Mouse (Mus musculus): Measurements from ENCODE around the gene Stambp. TPM values are rescaled to one million over a fixed set of nuclear protein-coding genes. Genes with fewer than 3 reads are reported as not detected.
A peak's percentile ranks its signal among the peaks of the same experiment; 100 is the strongest.

Stambp gene
- polyA plus RNA-seq, 1 experiment from 2014 or later, result 18.4 TPM

- Histone ChIP-seq H3K9me3 (ENCODE audit: control insufficient read depth, low read length) (no peaks in the 10 kb centered on the region), H3K9ac (ENCODE audit: low read length) (no peak overlapping the region), H3K4me1 (ENCODE audit: control insufficient read depth, insufficient read depth, low read length) (no peaks in the 10 kb centered on the region), H3K36me3 (ENCODE audit: control insufficient read depth, insufficient read depth, low read length) (no peaks in the 10 kb centered on the region), H3K4me3 (ENCODE audit: low read depth, low read length) (no peak overlapping the region), H3K27ac (replicated peaks; ENCODE audit: low read depth, low read length) (no peak overlapping the region), H3K4me2 (ENCODE audit: low read depth, severe bottlenecking) (no peak overlapping the region), H3K27me3 (ENCODE audit: control insufficient read depth, insufficient read depth, low read length) (no peaks in the 10 kb centered on the region)
- WGBS, result 81% methylated on average over 3 of the region's 3 CpGs
- DNase-seq (ENCODE audit: low spot score) (no peak), ATAC-seq (ENCODE audit: insufficient number of reproducible peaks, low FRiP score, low TSS enrichment, low read depth) (no peak)
These were observed 26.8 kb downstream of the Stambp start for GRCm38 (mm10) chr6:83545778-83546177.

- Histone ChIP-seq H3K4me1 (ENCODE audit: control insufficient read depth, insufficient read depth, low read length) (no peaks in the 10 kb centered on the region), H3K27ac (replicated peaks; ENCODE audit: low read depth, low read length) (no peak overlapping the region), H3K4me2 (ENCODE audit: low read depth, severe bottlenecking) (no peak overlapping the region), H3K9me3 (ENCODE audit: control insufficient read depth, low read length) (no peaks in the 10 kb centered on the region), H3K27me3 (ENCODE audit: control insufficient read depth, insufficient read depth, low read length) (no peaks in the 10 kb centered on the region), H3K36me3 (ENCODE audit: control insufficient read depth, insufficient read depth, low read length) (no peaks in the 10 kb centered on the region), H3K4me3 (ENCODE audit: low read depth, low read length) (no peak overlapping the region), H3K9ac (ENCODE audit: low read length) (no peak overlapping the region)
- WGBS, result 85% methylated on average over 11 of the region's 11 CpGs
- ATAC-seq (ENCODE audit: insufficient number of reproducible peaks, low FRiP score, low TSS enrichment, low read depth), result no peak
- DNase-seq (ENCODE audit: low spot score), result no peak
These were observed 30.6 kb downstream of the Stambp start for GRCm38 (mm10) chr6:83541756-83542456.

- WGBS, result 42% methylated on average over 4 of the region's 4 CpGs
- no peaks in the 10 kb centered on the region for H3K9me3 ChIP-seq (ENCODE audit: control insufficient read depth, low read length)
- H3K27ac ChIP-seq (replicated peaks; ENCODE audit: low read depth, low read length), result no peak overlapping the region
- H3K36me3 ChIP-seq (ENCODE audit: control insufficient read depth, insufficient read depth, low read length), result no peaks in the 10 kb centered on the region
- H3K27me3 ChIP-seq (ENCODE audit: control insufficient read depth, insufficient read depth, low read length), result no peaks in the 10 kb centered on the region
- ATAC-seq (ENCODE audit: insufficient number of reproducible peaks, low FRiP score, low TSS enrichment, low read depth) (no peak), DNase-seq (ENCODE audit: low spot score) (no peak)
- no peak overlapping the region for H3K4me2 ChIP-seq (ENCODE audit: low read depth, severe bottlenecking)
- H3K9ac ChIP-seq (ENCODE audit: low read length), result no peak overlapping the region
- no peak overlapping the region for H3K4me3 ChIP-seq (ENCODE audit: low read depth, low read length)
- no peaks in the 10 kb centered on the region for H3K4me1 ChIP-seq (ENCODE audit: control insufficient read depth, insufficient read depth, low read length)
These were observed 32.5 kb downstream of the Stambp start for GRCm38 (mm10) chr6:83540017-83540416.

- WGBS, result 52% methylated on average over 6 of the region's 6 CpGs
- H3K4me2 ChIP-seq (ENCODE audit: low read depth, severe bottlenecking), result no peak overlapping the region
These were observed 35.8 kb downstream of the Stambp start for GRCm38 (mm10) chr6:83536795-83537059.

GRCm38 (mm10) chr6:83536028-83536794, 36.3 kb downstream of the Stambp start, which contains the start of gene Actg2:
TSS of gene Actg2 (minus strand) at chr6:83536265.
- 71% methylated on average over 12 of the region's 12 CpGs for WGBS
- no peak within 1 kb of the TSS for H3K4me2 ChIP-seq (ENCODE audit: low read depth, severe bottlenecking)
- H3K9me3 ChIP-seq (ENCODE audit: control insufficient read depth, low read length), result no peaks in the 10 kb centered on the region
- no peaks in the 10 kb centered on the region for H3K27me3 ChIP-seq (ENCODE audit: control insufficient read depth, insufficient read depth, low read length)
- H3K27ac ChIP-seq (replicated peaks; ENCODE audit: low read depth, low read length), result 0 out of 2 replicates have a peak within 1 kb of the TSS, but pooled peaks have one; percentile 24
- no peak within 1 kb of the TSS for H3K4me3 ChIP-seq (ENCODE audit: low read depth, low read length)
- DNase-seq (ENCODE audit: low spot score), result peak; percentile 23
- H3K4me1 ChIP-seq (ENCODE audit: control insufficient read depth, insufficient read depth, low read length), result no peaks in the 10 kb centered on the region
- H3K36me3 ChIP-seq (ENCODE audit: control insufficient read depth, insufficient read depth, low read length), result no peaks in the 10 kb centered on the region
- ATAC-seq (ENCODE audit: insufficient number of reproducible peaks, low FRiP score, low TSS enrichment, low read depth), result no peak
- H3K9ac ChIP-seq (ENCODE audit: low read length), result no peak within 1 kb of the TSS

More at GRCm38 (mm10) chr6:83536795-83537059, 35.8 kb downstream of the Stambp start:
- Histone ChIP-seq H3K27me3 (ENCODE audit: control insufficient read depth, insufficient read depth, low read length) (no peaks in the 10 kb centered on the region), H3K9me3 (ENCODE audit: control insufficient read depth, low read length) (no peaks in the 10 kb centered on the region), H3K36me3 (ENCODE audit: control insufficient read depth, insufficient read depth, low read length) (no peaks in the 10 kb centered on the region), H3K9ac (ENCODE audit: low read length) (no peak overlapping the region), H3K4me1 (ENCODE audit: control insufficient read depth, insufficient read depth, low read length) (no peaks in the 10 kb centered on the region), H3K27ac (replicated peaks; ENCODE audit: low read depth, low read length) (0 out of 2 replicates have a peak overlapping the region, but pooled peaks have one; percentile 24), H3K4me3 (ENCODE audit: low read depth, low read length) (no peak overlapping the region)
- ATAC-seq (ENCODE audit: insufficient number of reproducible peaks, low FRiP score, low TSS enrichment, low read depth) (no peak), DNase-seq (ENCODE audit: low spot score) (no peak)

- no peak overlapping the region for H3K9ac ChIP-seq (ENCODE audit: low read length)
- no peak overlapping the region for H3K4me2 ChIP-seq (ENCODE audit: low read depth, severe bottlenecking)
- H3K27me3 ChIP-seq (ENCODE audit: control insufficient read depth, insufficient read depth, low read length), result no peaks in the 10 kb centered on the region
- H3K36me3 ChIP-seq (ENCODE audit: control insufficient read depth, insufficient read depth, low read length), result no peaks in the 10 kb centered on the region
- no peak overlapping the region for H3K4me3 ChIP-seq (ENCODE audit: low read depth, low read length)
- no peak for DNase-seq (ENCODE audit: low spot score)
- ATAC-seq (ENCODE audit: insufficient number of reproducible peaks, low FRiP score, low TSS enrichment, low read depth), result no peak
- no peaks in the 10 kb centered on the region for H3K9me3 ChIP-seq (ENCODE audit: control insufficient read depth, low read length)
- 68% methylated on average over 2 of the region's 2 CpGs for WGBS
- no peaks in the 10 kb centered on the region for H3K4me1 ChIP-seq (ENCODE audit: control insufficient read depth, insufficient read depth, low read length)
- H3K27ac ChIP-seq (replicated peaks; ENCODE audit: low read depth, low read length), result no peak overlapping the region
These were observed 39.9 kb downstream of the Stambp start for GRCm38 (mm10) chr6:83532608-83533007.

GRCm38 (mm10) chr6:83523194-83523593, 49.3 kb downstream of the Stambp start:
- H3K4me3 ChIP-seq (ENCODE audit: low read depth, low read length), result no peak overlapping the region
- no peak overlapping the region for H3K4me2 ChIP-seq (ENCODE audit: low read depth, severe bottlenecking)
- H3K27me3 ChIP-seq (ENCODE audit: control insufficient read depth, insufficient read depth, low read length), result no peaks in the 10 kb centered on the region
- ATAC-seq (ENCODE audit: insufficient number of reproducible peaks, low FRiP score, low TSS enrichment, low read depth), result no peak
- 43% methylated on average over 6 of the region's 6 CpGs for WGBS
- no peak overlapping the region; the same call in 1 of the 2 replicates for H3K9ac ChIP-seq (ENCODE audit: low read length)
- H3K4me1 ChIP-seq (ENCODE audit: control insufficient read depth, insufficient read depth, low read length), result no peaks in the 10 kb centered on the region
- no peaks in the 10 kb centered on the region for H3K36me3 ChIP-seq (ENCODE audit: control insufficient read depth, insufficient read depth, low read length)
- H3K27ac ChIP-seq (replicated peaks; ENCODE audit: low read depth, low read length), result no peak overlapping the region
- no peaks in the 10 kb centered on the region for H3K9me3 ChIP-seq (ENCODE audit: control insufficient read depth, low read length)
- no peak for DNase-seq (ENCODE audit: low spot score)

GRCm38 (mm10) chr6:83521784-83522183, 50.7 kb downstream of the Stambp start:
- H3K27ac ChIP-seq (replicated peaks; ENCODE audit: low read depth, low read length), result no peak overlapping the region
- no peak for DNase-seq (ENCODE audit: low spot score)
- 76% methylated on average over 6 of the region's 6 CpGs for WGBS

More at GRCm38 (mm10) chr6:83521784-83522183, 50.7 kb downstream of the Stambp start:
- no peaks in the 10 kb centered on the region for H3K4me1 ChIP-seq (ENCODE audit: control insufficient read depth, insufficient read depth, low read length)
- no peaks in the 10 kb centered on the region for H3K36me3 ChIP-seq (ENCODE audit: control insufficient read depth, insufficient read depth, low read length)
- H3K9ac ChIP-seq (ENCODE audit: low read length), result no peak overlapping the region
- H3K4me3 ChIP-seq (ENCODE audit: low read depth, low read length), result no peak overlapping the region
- H3K27me3 ChIP-seq (ENCODE audit: control insufficient read depth, insufficient read depth, low read length), result no peaks in the 10 kb centered on the region
- ATAC-seq (ENCODE audit: insufficient number of reproducible peaks, low FRiP score, low TSS enrichment, low read depth), result no peak
- no peak overlapping the region for H3K4me2 ChIP-seq (ENCODE audit: low read depth, severe bottlenecking)
- no peaks in the 10 kb centered on the region for H3K9me3 ChIP-seq (ENCODE audit: control insufficient read depth, low read length)
